Comparison of ENCODE assay signal across 8 mouse cellular contexts in genomic region chr8:92363217-92364147, GRCm38 (mm10). TPM values are rescaled to one million over a fixed set of nuclear protein-coding genes. Genes with fewer than 3 reads are reported as not detected.
DNase-seq lines count a peak whose midpoint lies in the region; ATAC-seq and TF ChIP-seq lines count a peak whose summit lies in the region.

No protein-coding gene starts in this region.

- no peak overlapping the region for H3K27ac ChIP-seq in intestine, postnatal 0 days (ENCODE audit: low read depth, low read length)
- no peak overlapping the region for H3K27ac ChIP-seq in intestine, embryonic 16.5 days (ENCODE audit: low read length)
- H3K27ac ChIP-seq in heart, embryonic 16.5 days (ENCODE audit: low read length) = no peak overlapping the region
- H3K27ac ChIP-seq in lung, postnatal 0 days (ENCODE audit: low read length) = peak overlapping the region; percentile 48

- no peak for TF ChIP-seq CTCF in intestine, postnatal 0 days (IDR thresholded peaks at IDR 0.05; ENCODE audit: low read depth)
- TF ChIP-seq CTCF in lung, postnatal 0 days (IDR thresholded peaks at IDR 0.05) = no peak

- no peak for TF ChIP-seq EP300 in lung, postnatal 0 days (IDR thresholded peaks at IDR 0.05)

- H3K36me3 ChIP-seq in intestine, postnatal 0 days (ENCODE audit: control insufficient read depth, insufficient read depth) = no peaks in the 10 kb centered on the region
- no peaks in the 10 kb centered on the region for H3K36me3 ChIP-seq in intestine, embryonic 16.5 days (ENCODE audit: control insufficient read depth, insufficient read depth, low read length)
- H3K36me3 ChIP-seq in heart, embryonic 16.5 days (ENCODE audit: control insufficient read depth, insufficient read depth) = no peaks in the 10 kb centered on the region
- H3K36me3 ChIP-seq in lung, postnatal 0 days (ENCODE audit: insufficient read depth, low read length) = no peaks in the 10 kb centered on the region

- no peaks in the 10 kb centered on the region for H3K4me1 ChIP-seq in intestine, postnatal 0 days (replicated peaks; ENCODE audit: control insufficient read depth, insufficient read depth, low read length)
- no peaks in the 10 kb centered on the region for H3K4me1 ChIP-seq in intestine, embryonic 16.5 days (ENCODE audit: control insufficient read depth, insufficient read depth, low read length)
- H3K4me1 ChIP-seq in heart, embryonic 16.5 days (ENCODE audit: control insufficient read depth, insufficient read depth, low read length) = peaks cover 12% of the 10 kb centered on the region
- no peaks in the 10 kb centered on the region; the same call in 1 of the 2 replicates for H3K4me1 ChIP-seq in lung, postnatal 0 days (ENCODE audit: insufficient read depth, low read depth, low read length)

- 0 out of 2 replicates have a peak overlapping the region, but pooled peaks have one; percentile 16 for H3K4me3 ChIP-seq in intestine, postnatal 0 days (ENCODE audit: low read depth, low read length)
- H3K4me3 ChIP-seq in intestine, embryonic 16.5 days (ENCODE audit: low read length) = no peak overlapping the region
- peak overlapping the region; percentile 29 for H3K4me3 ChIP-seq in heart, embryonic 16.5 days (ENCODE audit: low read length)
- peak overlapping the region; percentile 33 for H3K4me3 ChIP-seq in lung, postnatal 0 days (ENCODE audit: low read depth, low read length)

- ATAC-seq in intestine, postnatal 0 days = no peak
- no peak for ATAC-seq in intestine, embryonic 16.5 days
- no peak for ATAC-seq in heart, embryonic 16.5 days (replicated peaks; ENCODE audit: extremely low read depth, insufficient read depth, low FRiP score)
- no peak for ATAC-seq in lung, postnatal 0 days
- no peak for ATAC-seq in granulocyte monocyte progenitor cell, adult 5-6 weeks (replicated peaks; ENCODE audit: poor library complexity, severe bottlenecking)

- H3K27me3 ChIP-seq in intestine, postnatal 0 days (replicated peaks; ENCODE audit: control insufficient read depth, insufficient read depth, low read length) = peaks cover 95% of the 10 kb centered on the region
- H3K27me3 ChIP-seq in intestine, embryonic 16.5 days (replicated peaks; ENCODE audit: control insufficient read depth, insufficient read depth, low read length) = peaks cover 90% of the 10 kb centered on the region
- H3K27me3 ChIP-seq in heart, embryonic 16.5 days (ENCODE audit: control insufficient read depth, insufficient read depth, low read length) = peaks cover 68% of the 10 kb centered on the region
- H3K27me3 ChIP-seq in lung, postnatal 0 days (replicated peaks; ENCODE audit: insufficient read depth, low read length) = peaks cover 49% of the 10 kb centered on the region

- H3K9ac ChIP-seq in intestine, postnatal 0 days (ENCODE audit: low read depth, low read length) = no peak overlapping the region
- H3K9ac ChIP-seq in intestine, embryonic 16.5 days (ENCODE audit: low read depth, low read length) = no peak overlapping the region
- 0 out of 2 replicates have a peak overlapping the region, but pooled peaks have one; percentile 13 for H3K9ac ChIP-seq in heart, embryonic 16.5 days (ENCODE audit: low read length)
- 0 out of 2 replicates have a peak overlapping the region, but pooled peaks have one; percentile 32 for H3K9ac ChIP-seq in lung, postnatal 0 days (replicated peaks; ENCODE audit: low read depth)

- no peak overlapping the region for H3K4me2 ChIP-seq in intestine, postnatal 0 days (replicated peaks; ENCODE audit: low read depth)
- H3K4me2 ChIP-seq in intestine, embryonic 16.5 days (ENCODE audit: low read depth, low read length) = no peak overlapping the region
- peak overlapping the region; percentile 50 for H3K4me2 ChIP-seq in heart, embryonic 16.5 days (ENCODE audit: low read depth, low read length)
- H3K4me2 ChIP-seq in lung, postnatal 0 days (replicated peaks; ENCODE audit: low read depth, low read length) = peak overlapping the region; percentile 58

- peak; percentile 42 to 54 for DNase-seq in cerebellum, postnatal 10 days
- DNase-seq in lung, postnatal 0 days (ENCODE audit: low spot score) = peak; percentile 11
- DNase-seq in natural killer cell, adult 2 months (ENCODE audit: low spot score in 2 of 2) = no peak
- DNase-seq in c-Kit-positive CD71-positive TER-119-positive erythroid progenitor cells, embryonic 14.5 days (ENCODE audit: low spot score) = no peak

- 3% methylated on average over 45 of the region's 45 CpGs for WGBS in intestine, postnatal 0 days
- 2% methylated on average over 45 of the region's 45 CpGs for WGBS in intestine, embryonic 16.5 days
- WGBS in heart, embryonic 16.5 days = 12% methylated on average over 45 of the region's 45 CpGs
- 3% methylated on average over 45 of the region's 45 CpGs for WGBS in lung, postnatal 0 days

- no peaks in the 10 kb centered on the region for H3K9me3 ChIP-seq in intestine, postnatal 0 days (ENCODE audit: control insufficient read depth)
- H3K9me3 ChIP-seq in intestine, embryonic 16.5 days (ENCODE audit: control insufficient read depth, low read length) = no peaks in the 10 kb centered on the region
- 0 out of 2 replicates have a peak, but pooled peaks cover 2% of the 10 kb centered on the region for H3K9me3 ChIP-seq in heart, embryonic 16.5 days (replicated peaks; ENCODE audit: control insufficient read depth, low read length)
- H3K9me3 ChIP-seq in lung, postnatal 0 days (ENCODE audit: low read length) = no peaks in the 10 kb centered on the region

RNA-seq across cellular contexts. Expression of gene Irx5, which starts 6.1 kb away (rescaled TPM):
- polyA plus RNA-seq in intestine, postnatal 0 days (2015; fragmentation: Nextera tagmentation; extraction: Ambion mirVana) = 0.14 and 0.50 TPM in 2 replicates
- polyA plus RNA-seq in intestine, embryonic 16.5 days (2015; fragmentation: Nextera tagmentation; extraction: Ambion mirVana) = not detected in 2 replicates
- polyA plus RNA-seq in heart, embryonic 16.5 days (2015; fragmentation: Nextera tagmentation; extraction: Ambion mirVana) = 6.3 and 6.4 TPM in 2 replicates
- 19.3 and 21.1 TPM in 2 replicates for polyA plus RNA-seq in lung, postnatal 0 days (2015; fragmentation: Nextera tagmentation; extraction: Ambion mirVana)
- not detected in 2 replicates for total RNA-seq in granulocyte monocyte progenitor cell, adult 5-6 weeks (2014; fragmentation: Nextera tagmentation)
- not detected in 2 replicates for total RNA-seq in granulocyte monocyte progenitor cell, adult 5-6 weeks (2017)

Comparison
In these comparisons a context has a peak if more than half of its experiments do, and no peak if none do; other contexts are left out.
1. H3K4me2 ChIP-seq: peak in heart, embryonic 16.5 days (single experiment) and lung, postnatal 0 days (single experiment); none in intestine, postnatal 0 days (single experiment) and intestine, embryonic 16.5 days (single experiment).
2. H3K9ac ChIP-seq: peak in heart, embryonic 16.5 days (single experiment) and lung, postnatal 0 days (single experiment); none in intestine, postnatal 0 days (single experiment) and intestine, embryonic 16.5 days (single experiment).
3. DNase-seq: peak in cerebellum, postnatal 10 days (2 of 2) and lung, postnatal 0 days (single experiment); none in natural killer cell, adult 2 months (0 of 2) and c-Kit-positive CD71-positive TER-119-positive erythroid progenitor cells, embryonic 14.5 days (single experiment).